Mouse (Mus musculus) neural tube, embryonic 10.5 days (tissue): Measurements from ENCODE around the gene Ppm1b.

Experiments used
- DNase-seq: peaks from one replicate; pipeline ENCODE4 v3.0.0-alpha.2; 2017; ENCODE audit warnings: low spot score; ENCODE audit errors: extremely low spot score

The Ppm1b gene

DNA sequence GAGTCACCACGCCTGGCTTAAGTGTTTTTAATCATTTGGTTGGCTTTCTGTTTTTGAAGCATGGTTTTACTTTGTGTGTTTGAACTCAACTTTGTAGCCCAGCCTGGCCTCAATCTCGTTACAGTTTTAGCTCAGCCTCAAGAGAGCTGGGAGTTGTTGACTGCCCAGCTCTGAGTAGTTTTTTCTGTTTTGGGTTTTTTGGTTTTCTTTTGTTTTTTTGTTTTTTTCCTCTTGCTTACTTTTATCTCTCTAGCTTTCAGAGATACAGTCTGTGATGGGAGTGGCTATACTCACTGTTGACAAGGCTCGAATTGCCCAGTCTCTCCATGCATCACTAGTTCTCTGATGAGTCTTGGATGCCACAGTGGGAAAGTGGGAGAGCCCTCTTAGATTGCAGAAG lies 63.8 kb downstream of the Ppm1b start:
- no peak for DNase-seq

DNA sequence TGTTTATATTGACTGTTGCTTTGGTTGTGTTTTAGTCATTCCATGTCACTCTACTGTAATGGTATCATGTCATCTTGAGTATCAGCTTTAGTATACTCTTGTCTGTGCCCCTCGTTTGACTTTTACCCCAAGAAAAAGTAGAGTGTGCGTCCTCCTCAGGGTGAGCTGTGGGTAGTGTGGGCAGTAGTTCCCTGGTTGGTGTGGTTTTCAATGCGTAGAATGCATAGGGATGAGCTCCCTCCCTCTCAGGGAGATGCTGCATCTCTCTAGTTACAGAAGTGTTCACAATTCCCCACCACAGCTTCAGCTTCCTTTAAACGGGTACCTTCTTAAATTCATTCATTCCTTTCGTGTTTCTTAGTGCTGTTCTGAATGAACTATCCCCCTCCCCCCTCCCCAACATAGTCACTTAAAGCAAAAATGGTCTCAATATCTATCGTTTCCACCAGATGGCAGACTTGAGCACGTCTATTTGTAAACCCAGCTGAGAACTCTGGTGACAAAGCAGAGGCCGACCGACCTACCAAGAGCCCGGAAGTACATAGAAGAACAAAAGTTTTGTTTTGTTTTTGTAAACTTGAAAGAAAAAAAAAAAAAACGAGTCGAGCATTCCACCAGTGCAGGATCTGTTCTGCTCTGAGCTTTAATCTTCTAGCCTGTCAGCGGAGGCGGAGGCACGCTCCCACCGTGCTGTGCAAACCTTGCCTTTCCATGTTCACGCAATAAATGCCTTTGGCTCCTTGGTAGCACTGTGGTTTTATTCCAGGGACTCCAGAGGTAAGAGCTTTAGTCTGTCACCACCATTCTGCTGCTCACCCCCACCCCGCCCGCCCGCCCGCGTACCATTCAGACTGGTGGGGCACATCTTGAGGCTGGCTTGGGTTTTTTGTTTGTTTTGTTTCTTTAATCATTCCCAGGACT lies 67.0 kb downstream of the Ppm1b start:
- peak; percentile 22 for DNase-seq

DNA sequence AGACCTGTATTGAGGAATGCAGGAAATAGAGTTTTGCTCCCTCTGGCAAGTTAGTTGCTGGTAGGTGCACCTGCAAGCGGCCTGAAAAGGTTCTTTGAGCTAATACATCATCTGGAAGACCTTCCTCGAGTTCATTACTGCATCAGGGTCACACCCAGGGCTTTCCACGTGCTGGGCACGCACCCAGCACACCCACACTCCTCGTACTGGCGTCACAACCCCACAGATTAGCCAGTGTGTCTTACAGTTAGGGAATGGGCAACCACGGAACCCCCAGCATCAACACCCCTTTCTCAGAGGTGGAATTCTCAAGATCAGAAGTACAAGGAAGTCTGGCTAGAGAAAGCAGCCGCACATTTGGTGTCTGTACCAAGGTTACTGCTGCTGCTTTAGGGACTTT lies 67.7 kb downstream of the Ppm1b start:
- no peak for DNase-seq

DNA sequence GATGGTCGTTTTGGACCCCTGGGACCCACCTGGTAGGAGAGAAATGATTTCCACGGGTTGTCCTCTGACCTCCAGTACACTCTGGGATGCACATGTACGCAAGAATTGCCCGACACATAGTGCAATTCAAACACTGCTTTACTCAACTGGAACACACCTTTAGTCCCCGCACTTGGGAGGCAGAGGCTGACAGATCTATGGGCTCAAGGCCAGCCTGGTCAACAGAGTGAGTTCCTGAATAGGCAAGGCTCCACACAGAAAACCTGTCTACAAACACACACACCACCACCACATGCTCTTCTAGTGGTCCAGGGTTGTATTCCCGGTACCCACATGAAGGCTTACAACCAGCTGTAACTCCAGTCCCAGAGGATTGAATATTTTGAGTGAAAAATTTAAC lies 68.6 kb downstream of the Ppm1b start:
- no peak for DNase-seq

DNA sequence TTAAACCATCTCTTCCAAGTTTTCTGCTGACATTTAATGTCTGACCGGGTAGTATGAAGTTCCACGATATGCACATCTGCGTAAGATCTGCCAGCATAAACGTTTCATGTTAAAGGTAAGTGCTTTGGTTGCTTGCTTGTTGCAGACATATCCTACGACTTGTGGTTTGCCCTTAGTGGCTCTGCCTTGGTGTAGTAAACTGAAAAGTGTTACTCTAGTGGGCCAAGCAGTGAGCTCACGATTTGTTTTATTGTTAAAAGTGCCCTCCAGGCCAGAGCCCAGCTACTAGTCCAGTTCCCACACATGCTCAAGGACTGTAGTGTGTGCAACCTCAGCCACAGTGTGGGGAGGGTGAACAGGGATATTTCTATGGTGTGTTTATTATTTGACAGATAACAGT lies 69.9 kb downstream of the Ppm1b start:
- no peak for DNase-seq

DNA sequence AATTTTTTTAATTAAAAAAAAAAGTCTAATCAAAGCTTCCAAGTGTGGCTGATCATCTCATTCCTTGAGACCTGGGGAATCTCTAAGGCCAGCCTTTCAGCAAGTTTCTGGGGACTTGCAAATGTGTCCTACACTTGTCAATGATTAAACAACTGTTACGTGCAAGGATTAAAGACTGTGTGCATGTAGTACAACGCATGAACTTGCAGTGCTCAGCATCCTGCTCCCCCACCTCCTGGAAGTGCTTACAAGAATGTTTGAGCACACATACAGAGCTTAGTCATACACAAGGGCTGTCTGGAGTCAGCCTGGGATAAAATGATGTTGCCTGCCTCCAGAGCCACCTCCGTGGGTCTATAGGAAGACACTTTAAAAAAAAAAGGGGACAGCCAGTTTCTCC lies 70.7 kb downstream of the Ppm1b start:
- no peak for DNase-seq

DNA sequence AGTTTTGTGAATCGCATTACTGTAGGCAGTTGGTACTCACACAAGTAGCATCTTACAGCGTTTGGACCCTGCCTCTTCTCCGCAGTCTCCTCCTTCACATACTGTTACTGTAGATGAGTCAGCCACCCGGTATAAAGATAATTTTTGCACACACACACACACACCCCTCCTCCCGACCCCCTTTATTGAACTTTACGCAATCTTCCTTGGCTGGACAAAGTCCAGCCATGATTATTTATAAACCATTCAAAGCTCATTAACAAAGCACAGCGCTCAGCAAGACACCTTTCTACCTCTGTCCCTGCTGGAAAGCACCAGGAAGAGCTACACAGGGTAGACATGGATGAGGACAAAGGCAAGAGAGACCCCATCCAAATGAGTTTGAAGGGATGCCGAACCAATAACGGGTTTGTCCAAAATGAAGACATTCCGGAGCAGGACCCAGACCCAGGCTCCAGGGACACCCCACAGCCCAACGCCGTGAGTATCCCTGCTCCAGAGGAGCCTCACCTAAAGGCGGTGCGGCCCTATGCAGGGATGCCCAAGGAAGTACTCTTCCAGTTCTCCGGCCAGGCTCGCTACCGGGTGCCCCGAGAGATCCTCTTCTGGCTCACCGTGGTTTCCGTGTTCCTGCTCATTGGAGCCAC lies 71.7 kb downstream of the Ppm1b start, which contains the start of gene Slc3a1:
Slc3a1 (plus strand) TSS at position 284 of the 647 bp plus-strand sequence.
- no peak for DNase-seq

DNA sequence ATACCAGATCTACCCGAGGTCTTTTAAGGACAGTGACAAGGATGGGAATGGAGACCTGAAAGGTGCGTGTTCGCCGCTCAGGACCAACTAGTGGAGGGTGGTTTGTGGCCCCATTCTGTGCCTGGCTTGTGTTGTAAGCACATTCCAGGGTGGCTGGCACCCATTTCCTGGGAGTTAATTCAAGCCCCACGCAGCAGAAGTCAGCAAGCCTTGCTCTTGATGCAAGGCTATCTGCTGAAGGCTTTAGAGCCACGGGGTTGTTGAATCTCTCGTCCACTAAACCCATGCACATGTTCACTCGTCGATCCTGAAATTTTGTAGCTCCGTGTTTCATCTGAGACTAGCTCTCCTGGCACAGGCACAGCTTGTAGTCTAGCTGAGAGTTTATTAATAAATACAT lies 72.3 kb downstream of the Ppm1b start:
- DNase-seq = no peak

DNA sequence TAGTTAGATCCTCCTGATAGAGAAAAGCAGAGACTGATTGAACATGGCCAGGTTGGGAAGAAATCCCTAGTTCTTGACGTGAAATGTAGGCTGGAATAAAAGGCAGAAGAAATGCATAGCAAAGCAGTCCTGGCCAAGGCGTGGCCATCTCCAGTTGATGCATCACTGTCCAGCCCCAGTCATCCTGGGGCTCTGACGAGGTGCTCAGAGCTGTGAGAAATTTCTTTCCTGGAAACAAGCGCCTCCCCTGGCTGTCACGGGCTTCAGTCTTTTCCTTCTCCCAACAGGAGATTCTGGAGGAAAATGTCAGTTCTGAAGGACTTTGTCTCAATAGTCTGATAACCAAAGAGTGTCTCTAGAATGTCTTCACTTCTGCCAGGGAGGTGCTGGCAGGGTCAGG lies 74.1 kb downstream of the Ppm1b start:
- no peak for DNase-seq

DNA sequence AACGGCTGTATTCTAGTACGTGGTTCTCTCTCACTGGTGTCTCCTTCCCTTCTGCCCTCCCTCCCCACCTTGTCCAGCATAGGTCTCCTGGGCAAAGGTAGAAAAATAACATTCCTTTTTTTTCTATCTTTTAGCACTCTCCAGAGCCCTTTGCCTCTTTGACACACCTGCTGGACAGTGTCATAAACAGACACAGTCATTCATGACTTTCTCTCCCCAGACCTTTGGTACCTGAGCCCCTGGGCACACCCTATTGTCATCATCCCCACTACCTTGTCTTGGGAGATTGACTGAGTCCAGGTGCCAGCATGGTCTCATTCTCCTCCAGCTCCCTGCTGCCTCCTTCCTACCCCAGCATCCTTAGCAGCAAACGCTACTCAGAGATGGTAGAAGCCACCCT lies 76.5 kb downstream of the Ppm1b start:
- DNase-seq = no peak

DNA sequence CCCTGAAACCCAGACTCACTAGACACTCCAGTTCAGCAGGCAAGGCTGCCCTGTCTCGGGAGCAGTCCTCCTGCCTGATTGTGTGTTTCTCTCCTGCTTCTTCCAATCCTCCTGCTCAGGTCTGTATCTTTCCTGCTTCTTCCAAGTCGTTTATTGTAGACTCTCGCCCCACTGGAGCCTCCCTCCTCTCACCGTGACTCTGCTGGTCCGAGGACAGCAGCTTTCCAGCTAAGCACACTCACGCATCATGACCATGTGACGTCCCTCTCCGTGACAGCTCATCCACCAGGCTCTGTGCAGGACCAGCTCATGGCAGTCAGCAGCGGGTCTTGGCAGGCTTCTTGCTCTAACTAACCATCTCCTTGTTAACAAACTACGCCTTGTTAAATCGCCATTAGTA lies 77.5 kb downstream of the Ppm1b start:
- DNase-seq = no peak

DNA sequence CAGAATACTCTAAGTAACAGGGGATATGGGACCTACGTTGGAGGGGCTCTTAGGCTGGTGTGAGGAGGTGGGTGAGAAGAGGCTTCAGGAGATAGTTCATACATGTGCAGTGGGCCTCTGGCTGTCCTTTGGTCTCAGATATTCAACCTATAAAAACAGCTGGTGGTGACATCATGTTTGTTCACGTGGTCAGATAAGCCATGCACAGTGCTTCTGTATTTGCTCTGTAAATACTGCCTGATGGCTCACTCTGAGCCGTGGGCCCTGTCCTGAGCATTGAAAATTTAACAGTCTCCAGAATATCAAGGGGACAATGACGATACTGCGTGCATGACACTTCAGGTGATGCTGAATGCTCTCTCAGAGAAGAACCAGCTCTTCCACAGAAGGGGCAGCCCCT lies 81.3 kb downstream of the Ppm1b start:
- DNase-seq = no peak

DNA sequence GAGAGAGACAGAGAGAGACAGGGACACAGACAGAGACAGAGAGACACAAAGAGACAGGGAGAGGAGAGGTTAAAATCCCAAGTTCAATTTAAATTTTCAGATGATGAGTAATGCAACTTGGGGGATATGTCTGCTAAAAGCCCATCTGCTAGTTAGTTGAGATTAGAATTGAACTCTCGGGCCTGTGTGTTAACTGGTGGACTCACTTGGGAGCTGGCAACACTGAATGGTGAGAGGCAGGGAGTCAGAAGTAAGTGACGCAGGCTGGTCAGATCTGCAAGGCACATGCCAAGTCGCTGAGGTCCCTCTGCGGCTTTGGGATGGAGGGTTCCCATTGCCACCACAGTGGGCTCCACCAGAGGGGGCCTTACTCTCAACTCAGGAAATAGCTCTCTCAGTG lies 81.8 kb downstream of the Ppm1b start:
- no peak for DNase-seq

DNA sequence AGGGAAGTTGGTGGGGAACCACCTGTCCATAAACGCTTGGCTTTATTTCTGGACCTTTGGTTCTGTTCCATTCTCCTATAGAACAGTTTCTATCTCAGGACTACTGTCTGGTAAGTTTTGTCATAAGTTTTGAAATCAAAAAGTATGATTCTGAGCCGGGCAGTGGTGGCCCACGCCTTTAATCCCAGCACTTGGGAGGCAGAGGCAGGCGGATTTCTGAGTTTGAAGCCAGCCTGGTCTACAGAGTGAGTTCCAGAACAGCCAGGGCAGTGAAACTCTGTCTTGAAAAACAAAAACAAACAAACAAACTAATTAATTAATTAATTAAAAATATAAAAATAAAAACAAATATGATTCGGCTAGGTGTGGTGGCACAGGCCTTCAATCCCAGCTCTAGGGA lies 82.2 kb downstream of the Ppm1b start:
- no peak for DNase-seq

DNA sequence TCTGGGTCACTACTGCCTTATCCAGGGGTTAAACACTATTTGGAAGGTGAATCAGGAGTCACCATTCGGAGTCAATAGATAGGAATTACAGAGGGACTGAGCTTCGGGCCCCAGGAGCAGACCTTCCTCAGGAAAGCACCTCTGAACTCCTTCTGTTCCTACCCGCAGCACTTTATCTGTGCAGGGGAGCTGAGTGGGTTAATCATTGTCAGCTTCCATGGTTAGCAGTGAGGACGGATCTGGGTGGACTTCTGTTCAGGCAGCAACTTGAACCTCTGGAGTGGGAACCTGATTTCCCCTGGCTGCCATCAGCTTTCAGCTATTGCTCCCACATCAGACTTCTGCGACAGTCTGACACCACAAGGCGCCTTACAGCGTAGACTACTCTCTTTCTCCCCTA lies 84.4 kb downstream of the Ppm1b start:
- DNase-seq = no peak

DNA sequence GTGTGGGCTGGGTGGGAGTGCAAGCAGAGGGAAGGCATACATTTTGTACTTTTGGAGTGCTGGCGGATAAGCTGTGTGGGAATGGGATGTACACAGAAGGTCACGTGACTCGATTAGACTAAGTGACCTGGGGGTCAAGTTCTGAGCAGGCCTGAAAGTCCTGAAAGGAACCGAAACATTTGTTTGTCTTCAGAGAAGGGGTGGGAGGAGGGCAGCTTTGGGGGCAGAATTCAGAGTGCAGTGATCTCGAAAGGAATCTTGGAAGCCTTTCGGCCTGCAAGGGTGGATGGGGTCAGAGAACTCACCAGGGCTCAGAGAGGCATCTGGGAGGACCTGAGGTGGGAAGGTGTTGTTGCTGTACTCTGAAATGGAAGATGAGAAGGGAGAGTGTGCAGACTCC lies 85.9 kb downstream of the Ppm1b start:
- no peak for DNase-seq

DNA sequence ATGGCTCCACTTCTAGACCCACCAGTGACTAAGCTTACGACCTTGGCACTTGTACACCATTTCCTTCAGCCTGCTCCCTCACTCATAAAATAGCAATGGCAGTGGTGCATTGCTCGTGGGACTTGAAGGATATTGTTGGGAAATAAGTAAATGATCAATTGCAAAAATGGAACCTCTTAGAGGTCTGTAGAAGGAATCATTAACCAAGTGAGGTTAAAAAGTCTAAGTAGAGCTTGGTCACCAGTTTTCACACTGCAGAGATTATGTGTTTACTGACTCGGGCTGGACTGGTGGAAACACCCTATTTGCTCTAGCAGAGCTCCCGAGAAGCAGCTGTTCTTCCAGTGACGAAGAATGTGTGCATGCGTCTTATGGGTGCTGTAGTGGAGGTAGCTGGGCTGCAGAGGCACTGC lies 86.9 kb downstream of the Ppm1b start:
- DNase-seq = no peak

DNA sequence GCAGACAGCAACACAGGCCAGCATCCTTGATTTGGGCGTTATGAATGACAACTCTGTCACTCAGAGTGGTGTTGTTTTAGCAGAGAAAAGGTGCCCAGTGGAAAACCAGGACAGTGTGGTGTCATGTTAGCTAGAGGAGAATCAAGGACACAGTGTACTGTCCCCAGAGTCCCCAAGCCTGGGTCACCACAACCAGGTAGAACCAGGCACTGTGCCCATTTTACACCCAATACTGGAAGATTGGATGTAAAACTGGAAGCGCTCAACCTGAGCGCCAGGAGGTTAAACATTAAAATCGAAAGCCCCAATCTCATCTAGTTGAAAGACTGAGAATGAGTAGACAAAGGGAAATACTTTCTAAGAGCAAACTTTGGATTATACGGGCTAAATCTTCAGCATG lies 87.9 kb downstream of the Ppm1b start:
- DNase-seq = no peak

DNA sequence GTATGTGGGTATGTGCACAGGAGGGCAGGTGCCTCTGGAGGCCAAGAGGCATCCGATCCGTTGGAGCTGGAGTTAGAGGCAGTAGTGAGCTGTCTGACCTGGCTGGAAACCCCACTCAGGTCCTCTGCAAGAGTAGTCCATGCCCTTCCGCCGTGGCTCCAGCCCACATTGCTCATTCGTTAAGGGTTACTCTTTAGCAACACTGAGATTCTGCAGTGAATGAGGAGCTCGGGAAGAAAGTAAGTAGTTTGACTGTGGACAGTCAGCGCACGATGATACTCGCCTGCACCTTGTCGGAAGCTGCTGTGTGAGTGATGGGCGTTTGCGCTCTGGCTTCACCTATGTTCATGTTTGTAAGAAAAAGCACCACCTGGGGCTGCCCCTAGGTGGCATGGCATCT lies 88.6 kb downstream of the Ppm1b start:
- no peak for DNase-seq

DNA sequence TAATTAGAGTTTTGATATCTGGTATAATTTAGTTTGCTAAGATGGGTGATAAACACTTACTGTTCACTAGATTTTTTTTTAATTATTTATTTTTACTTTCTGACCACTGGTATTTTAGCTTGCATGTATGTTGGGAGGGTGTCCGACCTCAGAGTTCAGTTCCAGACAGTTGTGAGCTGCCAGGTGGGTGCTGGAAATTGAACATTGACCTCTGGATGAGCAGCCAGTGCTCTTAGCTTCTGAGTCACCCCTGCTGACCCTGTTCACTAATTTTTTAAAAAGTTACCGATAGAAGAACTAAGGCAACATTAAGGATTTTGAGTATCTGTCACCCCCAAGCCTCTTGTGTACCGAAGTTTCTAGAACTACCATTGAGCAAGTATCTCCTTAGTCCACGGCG lies 91.8 kb downstream of the Ppm1b start:
- no peak for DNase-seq

DNA sequence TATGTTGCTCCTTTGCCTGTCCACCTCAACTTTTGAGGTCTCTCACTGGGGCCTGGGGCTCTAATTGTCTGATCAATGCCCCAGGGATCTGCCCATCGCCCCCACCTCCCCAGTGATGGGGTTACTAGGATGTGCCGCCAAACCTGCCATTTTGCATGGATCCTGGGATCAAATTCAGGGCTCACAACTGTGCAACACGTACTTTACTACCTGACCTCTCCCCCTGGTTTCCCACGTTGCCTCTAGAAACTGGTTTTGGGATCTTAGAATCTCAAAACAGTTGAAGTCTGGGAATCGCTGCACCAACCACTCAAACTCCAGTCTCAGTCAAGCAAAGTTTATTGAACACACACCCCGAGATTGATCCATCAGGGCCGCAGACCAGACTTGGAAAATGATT lies 101.7 kb downstream of the Ppm1b start:
- DNase-seq = no peak

DNA sequence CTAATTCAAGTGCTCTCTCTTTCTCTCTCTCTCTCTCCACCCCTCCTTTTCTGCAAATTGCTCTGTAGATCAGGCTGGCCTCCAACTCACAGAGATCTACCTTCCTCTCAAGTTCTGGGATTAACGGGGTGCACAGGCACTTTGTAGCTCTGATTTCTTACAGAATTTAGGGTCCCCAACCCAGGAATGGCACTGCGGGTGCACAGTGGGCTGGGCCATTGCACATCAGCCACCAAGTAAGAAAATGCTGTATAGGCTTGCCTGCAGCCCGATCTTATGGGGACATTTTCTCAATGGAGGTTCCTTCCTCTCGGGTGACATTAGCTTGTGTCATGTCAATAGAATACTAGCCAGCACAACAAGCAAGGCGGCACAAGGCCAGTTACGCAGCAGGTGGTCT lies 102.6 kb downstream of the Ppm1b start:
- DNase-seq = no peak

DNA sequence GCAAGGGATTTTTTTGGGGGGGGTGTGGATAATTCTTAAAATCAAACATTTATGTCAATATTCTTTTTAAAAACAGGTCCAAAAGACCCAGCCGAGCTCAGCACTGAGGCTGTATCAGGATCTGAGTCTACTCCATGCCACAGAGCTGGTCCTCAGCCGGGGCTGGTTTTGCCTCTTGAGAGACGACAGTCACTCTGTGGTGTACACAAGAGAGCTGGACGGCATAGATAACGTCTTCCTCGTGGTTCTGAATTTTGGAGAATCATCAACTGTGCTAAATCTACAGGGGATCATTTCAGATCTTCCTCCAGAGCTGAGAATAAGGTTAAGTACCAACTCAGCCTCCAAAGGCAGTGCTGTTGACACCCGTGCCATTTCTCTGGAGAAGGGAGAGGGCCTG lies 107.0 kb downstream of the Ppm1b start:
- no peak for DNase-seq
